Mouse (Mus musculus) spleen, adult 2 months (tissue): Measurements from ENCODE around the gene Mrps27. TPM values are rescaled to one million over a fixed set of nuclear protein-coding genes. Genes with fewer than 3 reads are reported as not detected.

ENCODE experiments used
- DNase-seq, 2 experiments: peaks; one replicate each; pipeline versions ENCODE4 v3.0.0 to v3.0.0-alpha.2; 2012 to 2021; ENCODE audit warnings: low spot score in 2 of 2, low read depth in 1 of 2
- H3K27ac ChIP-seq: fragments of 200-500 bp; 2 replicates; pipeline ENCODE4 v1.5.1; 2012; ENCODE audit warnings: low read length, inconsistent platforms; ENCODE audit not compliant: insufficient read depth
- H3K27me3 ChIP-seq: fragments of 200-500 bp; 2 replicates; pipeline ENCODE4 v1.6.1; 2012; ENCODE audit warnings: mild to moderate bottlenecking, moderate library complexity, low read length, inconsistent platforms; ENCODE audit not compliant: control insufficient read depth, insufficient read depth
- H3K36me3 ChIP-seq: fragments of 200-500 bp; 2 replicates; pipeline ENCODE4 v1.6.1; 2012; ENCODE audit warnings: mild to moderate bottlenecking, low read length, inconsistent platforms; ENCODE audit not compliant: control insufficient read depth, insufficient read depth
- H3K4me1 ChIP-seq: fragments of 200-500 bp; 2 replicates; pipeline ENCODE4 v1.6.1; 2011; ENCODE audit warnings: inconsistent platforms; ENCODE audit not compliant: control insufficient read depth, insufficient read depth, insufficient read length
- H3K4me3 ChIP-seq: fragments of 200-500 bp; 2 replicates; pipeline ENCODE4 v1.5.1; 2011; ENCODE audit warnings: mild to moderate bottlenecking, inconsistent platforms; ENCODE audit not compliant: insufficient read depth, insufficient read length; ENCODE audit errors: extremely low read depth
- CTCF ChIP-seq: fragments of 200-500 bp; IDR thresholded peaks from 2 replicates; pipeline ENCODE4 v1.5.1; 2011; ENCODE audit warnings: mild to moderate bottlenecking, inconsistent platforms; ENCODE audit not compliant: insufficient read depth, insufficient read length, insufficient replicate concordance; ENCODE audit errors: extremely low read depth
- POLR2A ChIP-seq: fragments of 200-500 bp; IDR thresholded peaks from 2 replicates; pipeline ENCODE4 v1.6.1; 2011; ENCODE audit warnings: low read depth, low read length, inconsistent platforms
- WGBS: fragments of 180-500 bp; shearing (Covaris S2); methylation state at CpG from one replicate; pipeline ENCODE4 v1.1.7; 2018; 5-methylcytosine and 5-hydroxymethylcytosine counted together
- polyA plus RNA-seq: library from polyadenylated mRNA; depleted of rRNA; stranded (reverse); fragments of >200 nt; gene quantifications from 2 replicates; pipeline ENCODE4 v1.2.3, GENCODE M21; 2012

Gene Mrps27
- polyA plus RNA-seq, 1 experiment, result 6.7 TPM

DNA sequence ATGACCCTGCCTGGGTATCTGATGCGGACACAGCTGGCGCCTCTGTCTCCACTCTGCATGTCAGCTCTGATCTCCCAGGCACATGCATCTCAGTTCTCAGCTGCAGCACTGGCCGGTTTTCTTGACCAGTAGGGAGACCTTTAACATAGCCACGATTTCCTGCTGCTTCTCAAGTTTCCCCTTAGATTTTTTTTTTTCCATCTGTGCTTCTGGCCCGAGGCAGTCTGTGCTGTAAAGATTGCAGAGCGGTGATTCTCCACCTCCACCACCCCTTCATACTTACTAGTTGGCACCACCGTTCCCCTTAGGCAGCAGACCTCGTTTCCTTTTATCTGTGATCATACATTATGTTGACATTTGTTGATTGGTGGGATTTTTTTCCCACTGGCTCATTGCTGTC lies 6.6 kb downstream of the Mrps27 start:
- Histone ChIP-seq H3K27me3 (no peaks in the 10 kb centered on the region), H3K4me1 (no peaks in the 10 kb centered on the region), H3K4me3 (no peak overlapping the region), H3K27ac (no peak overlapping the region), H3K36me3 (peaks cover 2% of the 10 kb centered on the region; the same call in 1 of the 2 replicates)
- DNase-seq, result no peak
- TF ChIP-seq CTCF, result no peak
- no peak for TF ChIP-seq POLR2A
- WGBS, result 80% methylated on average over 8 of the region's 8 CpGs

DNA sequence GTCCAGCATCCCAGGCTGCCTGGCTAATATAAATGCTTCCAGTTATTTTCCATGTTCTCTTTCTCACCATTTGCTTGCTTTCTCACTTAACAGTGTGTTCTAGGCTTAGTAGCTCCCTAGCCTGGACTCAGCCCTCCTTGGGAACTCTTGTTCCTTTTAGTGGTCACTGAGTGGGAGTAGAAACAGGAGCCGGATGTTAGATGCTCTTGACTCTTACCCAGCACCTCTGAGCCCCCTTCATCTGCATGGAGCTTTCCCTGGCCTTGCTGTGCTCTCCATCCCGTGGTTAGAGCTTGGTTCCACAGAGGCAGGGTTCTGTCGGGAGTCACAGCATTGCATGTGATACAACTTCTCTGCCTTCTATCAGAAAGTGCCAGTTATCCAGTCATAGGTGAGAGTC lies 7.0 kb downstream of the Mrps27 start:
- Histone ChIP-seq H3K4me1 (no peaks in the 10 kb centered on the region), H3K36me3 (peaks cover 2% of the 10 kb centered on the region; the same call in 1 of the 2 replicates), H3K27ac (no peak overlapping the region), H3K27me3 (no peaks in the 10 kb centered on the region), H3K4me3 (no peak overlapping the region)
- 80% methylated on average over 3 of the region's 3 CpGs for WGBS
- TF ChIP-seq POLR2A (no peak), CTCF (no peak)
- DNase-seq, result no peak

GRCm38 (mm10) chr13:99352758-99353489 lies 8.3 kb downstream of the Mrps27 start:
- no peak for TF ChIP-seq POLR2A
- TF ChIP-seq CTCF, result peak; percentile 95
- peak overlapping the region; percentile 26; the same call in 1 of the 2 replicates for H3K4me3 ChIP-seq
- no peaks in the 10 kb centered on the region for H3K27me3 ChIP-seq
- no peak overlapping the region; the same call in 1 of the 2 replicates for H3K27ac ChIP-seq
- peak; percentile 89 to 95 for DNase-seq
- 13% methylated on average over 28 of the region's 28 CpGs for WGBS
- peaks cover 2% of the 10 kb centered on the region; the same call in 1 of the 2 replicates for H3K36me3 ChIP-seq
- no peaks in the 10 kb centered on the region for H3K4me1 ChIP-seq

DNA sequence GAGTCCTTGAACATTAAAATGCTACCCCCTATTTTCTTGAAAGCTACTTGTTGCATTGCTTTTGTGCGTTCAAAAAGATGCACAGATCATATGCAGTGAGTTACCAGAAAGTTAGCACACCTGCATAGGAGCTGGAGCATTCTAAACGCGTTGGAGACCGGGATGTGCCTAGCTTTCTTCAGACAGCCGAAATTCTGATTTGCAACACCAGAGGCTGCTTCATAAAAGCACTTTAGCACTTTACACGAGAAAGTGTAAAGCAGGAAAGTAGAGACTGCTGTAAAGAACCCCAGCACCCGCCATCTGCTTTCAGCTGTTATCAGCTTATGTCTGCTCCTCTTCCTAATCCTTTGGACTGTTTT lies 8.9 kb downstream of the Mrps27 start:
- Histone ChIP-seq H3K4me1 (no peaks in the 10 kb centered on the region), H3K27ac (no peak overlapping the region; the same call in 1 of the 2 replicates)

GRCm38 (mm10) chr13:99355072-99355471 lies 10.5 kb downstream of the Mrps27 start:
- Histone ChIP-seq H3K27me3 (no peaks in the 10 kb centered on the region), H3K4me1 (no peaks in the 10 kb centered on the region), H3K27ac (no peak overlapping the region), H3K4me3 (no peak overlapping the region), H3K36me3 (peaks cover 5% of the 10 kb centered on the region)
- 95% methylated on average over 6 of the region's 6 CpGs for WGBS
- TF ChIP-seq POLR2A (no peak), CTCF (no peak)
- no peak for DNase-seq

More for the DNA sequence above, 8.9 kb downstream of the Mrps27 start:
- H3K4me3 ChIP-seq, result peak overlapping the region; percentile 26; the same call in 1 of the 2 replicates
- TF ChIP-seq CTCF, result no peak
- 25% methylated on average over 7 of the region's 7 CpGs for WGBS
- peaks cover 2% of the 10 kb centered on the region; the same call in 1 of the 2 replicates for H3K36me3 ChIP-seq
- no peaks in the 10 kb centered on the region for H3K27me3 ChIP-seq
- DNase-seq, result no peak

DNA sequence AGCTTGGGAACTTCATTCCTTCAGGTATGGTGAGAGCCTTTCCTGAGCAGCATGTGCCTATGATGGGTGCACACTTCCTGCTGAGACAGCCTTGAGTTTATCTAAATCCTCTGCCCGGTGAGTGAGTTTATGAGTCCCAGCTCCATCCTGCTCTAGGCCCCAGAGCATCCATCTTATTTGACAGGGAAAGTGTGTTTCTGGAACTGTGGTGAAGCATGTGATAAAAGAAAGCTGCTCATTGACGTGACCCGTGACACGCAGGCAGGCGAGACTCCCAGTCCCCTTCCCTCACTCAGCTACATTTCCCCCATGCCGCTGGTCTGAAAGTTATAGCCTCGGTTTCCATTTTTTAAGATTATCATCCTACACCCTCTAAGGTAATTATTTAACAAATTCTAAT lies 11.3 kb downstream of the Mrps27 start:
- H3K36me3 ChIP-seq, result peaks cover 5% of the 10 kb centered on the region
- TF ChIP-seq POLR2A (no peak), CTCF (no peak)
- H3K27me3 ChIP-seq, result no peaks in the 10 kb centered on the region
- no peak overlapping the region for H3K27ac ChIP-seq
- 91% methylated on average over 7 of the region's 7 CpGs for WGBS
- no peaks in the 10 kb centered on the region for H3K4me1 ChIP-seq
- H3K4me3 ChIP-seq, result no peak overlapping the region
- no peak for DNase-seq
